In the genomic region with DNA sequence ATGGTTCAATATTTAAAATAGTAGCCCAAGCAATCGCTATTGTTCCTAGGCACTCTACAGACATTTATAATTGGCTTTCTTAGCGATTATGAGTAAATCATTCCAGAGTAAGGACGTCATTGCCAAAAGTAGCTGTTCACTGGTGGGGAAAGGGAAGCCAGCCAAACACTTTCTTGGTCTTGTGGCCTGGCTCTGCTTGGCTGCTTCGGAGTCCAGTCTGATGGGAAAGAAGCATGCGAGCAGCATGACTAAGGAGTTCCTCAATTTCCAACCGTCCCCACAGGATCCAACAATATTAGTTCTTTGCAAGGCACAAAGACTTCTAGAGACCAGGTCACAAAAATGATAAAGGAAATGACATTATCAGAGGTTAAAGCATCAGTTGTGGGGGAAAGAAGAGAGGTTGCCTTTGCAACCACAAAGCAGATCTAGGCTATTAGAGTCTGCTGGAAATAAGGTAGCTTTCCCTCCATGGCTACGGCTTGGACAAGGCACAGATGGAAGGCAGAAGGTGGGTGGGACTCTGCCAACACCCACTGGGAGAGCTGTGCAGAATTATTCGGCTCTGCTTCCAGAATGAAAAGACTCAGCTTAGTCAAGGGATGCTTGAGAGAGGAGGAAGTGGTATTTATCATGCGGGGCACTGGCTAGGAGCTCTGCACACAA, we compare ENCODE assay signal across 9 mouse cellular contexts.
DNase-seq lines count a peak whose midpoint lies in the region; ATAC-seq lines count a peak whose summit lies in the region.
"Had no signal": no experiment of that assay in that cellular context is flagged by ENCODE, and none has a peak within 500 bp of the region (broad histone marks: within the 10 kb centered on the region; RNA-seq: fewer than 3 reads in every experiment).

No protein-coding gene starts in this region.

- no peaks in the 10 kb centered on the region for H3K27me3 ChIP-seq in heart, embryonic 13.5 days (replicated peaks)

- WGBS in heart, embryonic 13.5 days, result 54% methylated on average over 9 of the region's 9 CpGs

- DNase-seq in adrenal gland, postnatal 25 days, result peak; percentile 14
- DNase-seq in adrenal gland, postnatal 36 days, result no peak
- DNase-seq in cerebellum, postnatal 36 days, result peak; percentile 93 to 96
- peak; percentile 33 to 62 for DNase-seq in kidney, postnatal 4 days
- peak; percentile 76 for DNase-seq in lung, postnatal 10 days
- peak; percentile 87 for DNase-seq in telencephalon, adult 2 months (ENCODE audit: low read depth, low spot score)
- no peak for DNase-seq in embryo, embryonic 10 days (ENCODE audit: low spot score)

- ATAC-seq in heart, embryonic 13.5 days (ENCODE audit: extremely low read depth, insufficient number of reproducible peaks, low FRiP score, low TSS enrichment), result no peak

- H3K4me3 ChIP-seq in heart, embryonic 13.5 days, result no peak overlapping the region

- H3K9ac ChIP-seq in heart, embryonic 13.5 days, result no peak overlapping the region

- no peaks in the 10 kb centered on the region for H3K9me3 ChIP-seq in heart, embryonic 13.5 days

- no peak overlapping the region for H3K4me2 ChIP-seq in heart, embryonic 13.5 days

- H3K4me1 ChIP-seq in heart, embryonic 13.5 days, result peaks cover 4% of the 10 kb centered on the region; the same call in 1 of the 2 replicates

- H3K36me3 ChIP-seq in heart, embryonic 13.5 days, result no peaks in the 10 kb centered on the region

- H3K27ac ChIP-seq in heart, embryonic 13.5 days (replicated peaks), result peak overlapping the region; percentile 60
- H3K27ac ChIP-seq: macrophage had no signal

Comparison
In these comparisons a context has a peak if more than half of its experiments do, and no peak if none do; other contexts are left out.
1. DNase-seq: peak in adrenal gland, postnatal 25 days (single experiment), cerebellum, postnatal 36 days (2 of 2), kidney, postnatal 4 days (2 of 2), lung, postnatal 10 days (single experiment) and telencephalon, adult 2 months (single experiment); none in adrenal gland, postnatal 36 days (0 of 2) and embryo, embryonic 10 days (single experiment).